Mouse (Mus musculus) cerebellum, adult 2 months (tissue): Measurements from ENCODE around the gene Arhgap15.

Experiments used
- CTCF ChIP-seq: fragments of 200-500 bp; IDR thresholded peaks from 2 replicates; pipeline ENCODE4 v1.5.1; 2011; ENCODE audit warnings: low read depth, mild to moderate bottlenecking, control low read depth, low read length, moderate library complexity, borderline replicate concordance; ENCODE audit not compliant: insufficient read depth
- POLR2A ChIP-seq: fragments of 200-500 bp; IDR thresholded peaks from 2 replicates; pipeline ENCODE4 v1.6.1; 2011; ENCODE audit warnings: low read length, control low read depth, borderline replicate concordance; ENCODE audit not compliant: insufficient read depth

- TF ChIP-seq POLR2A (no peak), CTCF (no peak)
Observed at GRCm38 (mm10) chr2:44146124-44146981, 397.7 kb downstream of the Arhgap15 start.
